8 mouse cellular contexts compared by ENCODE assay signal in genomic region chrX:94635961-94636563, GRCm38 (mm10). TPM values are rescaled to one million over a fixed set of nuclear protein-coding genes. Genes with fewer than 3 reads are reported as not detected.
DNase-seq lines count a peak whose midpoint lies in the region; ATAC-seq and TF ChIP-seq lines count a peak whose summit lies in the region.

Gspt2 (plus strand) TSS chrX:94636069.

- H3K36me3 ChIP-seq in E14TG2a.4 (ENCODE audit: insufficient read depth, low read length) = no peaks in the 10 kb centered on the region
- H3K36me3 ChIP-seq in heart, embryonic 15.5 days = no peaks in the 10 kb centered on the region
- no peaks in the 10 kb centered on the region for H3K36me3 ChIP-seq in liver, embryonic 14.5 days (replicated peaks; ENCODE audit: control insufficient read depth, insufficient read depth, low read depth)
- no peaks in the 10 kb centered on the region for H3K36me3 ChIP-seq in neural tube, embryonic 11.5 days (ENCODE audit: control insufficient read depth, insufficient read depth, low read length)

- no peak for TF ChIP-seq EP300 in liver, embryonic 14.5 days (IDR thresholded peaks at IDR 0.05; ENCODE audit: low read depth)

- no peaks in the 10 kb centered on the region for H3K9me3 ChIP-seq in E14TG2a.4 (ENCODE audit: low read length)
- no peaks in the 10 kb centered on the region for H3K9me3 ChIP-seq in heart, embryonic 15.5 days (replicated peaks)
- no peaks in the 10 kb centered on the region for H3K9me3 ChIP-seq in liver, embryonic 14.5 days (ENCODE audit: control insufficient read depth, low read length)
- no peaks in the 10 kb centered on the region for H3K9me3 ChIP-seq in neural tube, embryonic 11.5 days (ENCODE audit: control insufficient read depth, low read length)

- H3K27ac ChIP-seq in heart, embryonic 15.5 days = no peak within 1 kb of the TSS
- H3K27ac ChIP-seq in liver, embryonic 14.5 days = no peak within 1 kb of the TSS
- H3K27ac ChIP-seq in neural tube, embryonic 11.5 days (ENCODE audit: low read depth, low read length) = no peak within 1 kb of the TSS

- peak within 1 kb of the TSS; percentile 86 for H3K4me3 ChIP-seq in E14TG2a.4 (replicated peaks; ENCODE audit: low read length)
- peak within 1 kb of the TSS; percentile 69 for H3K4me3 ChIP-seq in heart, embryonic 15.5 days
- peak within 1 kb of the TSS; percentile 44 to 54 for H3K4me3 ChIP-seq in liver, embryonic 14.5 days (ENCODE audit: insufficient read depth in 1 of 2, low read depth in 2 of 2, low read length in 2 of 2)
- H3K4me3 ChIP-seq in neural tube, embryonic 11.5 days (ENCODE audit: low read depth, low read length) = peak within 1 kb of the TSS; percentile 54

- DNase-seq in brain, adult 2 months (ENCODE audit: low read depth, low spot score) = peak; percentile 92
- peak; percentile 26 for DNase-seq in fibroblast of lung, adult 2 months (ENCODE audit: low read depth)
- peak; percentile 28 for DNase-seq in kidney, postnatal 14 days
- DNase-seq in liver, embryonic 14.5 days (ENCODE audit: low read depth in 3 of 3, low spot score in 3 of 3) = peak; percentile 3 to 7 (median 4)
- DNase-seq in neural tube, embryonic 11.5 days (ENCODE audit: low spot score) = peak; percentile 68
- DNase-seq in thymus, postnatal 4 days = peak; percentile 32

- WGBS in heart, embryonic 15.5 days = 13% methylated on average over 50 of the region's 53 CpGs
- 8% methylated on average over 53 of the region's 53 CpGs for WGBS in liver, embryonic 14.5 days (ENCODE audit: insufficient replicate concordance)
- WGBS in neural tube, embryonic 11.5 days = 22% methylated on average over 49 of the region's 53 CpGs

- no peak for TF ChIP-seq CTCF in E14TG2a.4 (conservative IDR thresholded peaks at IDR 0.05; ENCODE audit: low read length)
- no peak for TF ChIP-seq CTCF in liver, embryonic 14.5 days (IDR thresholded peaks at IDR 0.05; ENCODE audit: low read depth)

- ATAC-seq in heart, embryonic 15.5 days (replicated peaks; ENCODE audit: insufficient number of reproducible peaks, insufficient read depth, low FRiP score, low read depth) = peak; percentile 74; the same call in 1 of the 2 replicates
- no peak for ATAC-seq in liver, embryonic 14.5 days (ENCODE audit: insufficient read depth)
- ATAC-seq in neural tube, embryonic 11.5 days (ENCODE audit: insufficient read depth, low FRiP score, low TSS enrichment) = peak; percentile 90

- peak within 1 kb of the TSS; percentile 61 for H3K9ac ChIP-seq in heart, embryonic 15.5 days
- no peak within 1 kb of the TSS for H3K9ac ChIP-seq in liver, embryonic 14.5 days (replicated peaks)
- H3K9ac ChIP-seq in neural tube, embryonic 11.5 days (ENCODE audit: low read length) = peak within 1 kb of the TSS; percentile 76

- no peaks in the 10 kb centered on the region for H3K27me3 ChIP-seq in E14TG2a.4 (ENCODE audit: insufficient read depth, low read length)
- no peaks in the 10 kb centered on the region for H3K27me3 ChIP-seq in heart, embryonic 15.5 days
- peaks cover 9% of the 10 kb centered on the region for H3K27me3 ChIP-seq in liver, embryonic 14.5 days (ENCODE audit: control insufficient read depth, insufficient read depth, low read length)
- no peaks in the 10 kb centered on the region for H3K27me3 ChIP-seq in neural tube, embryonic 11.5 days (ENCODE audit: control insufficient read depth, insufficient read depth, low read length)

- H3K4me2 ChIP-seq in heart, embryonic 15.5 days = peak within 1 kb of the TSS; percentile 70
- peak within 1 kb of the TSS; percentile 52 for H3K4me2 ChIP-seq in liver, embryonic 14.5 days (ENCODE audit: low read depth)
- peak within 1 kb of the TSS; percentile 46 for H3K4me2 ChIP-seq in neural tube, embryonic 11.5 days (ENCODE audit: low read depth)

- peaks cover 10% of the 10 kb centered on the region; the same call in 1 of the 2 replicates for H3K4me1 ChIP-seq in E14TG2a.4 (replicated peaks; ENCODE audit: low read depth, low read length)
- H3K4me1 ChIP-seq in heart, embryonic 15.5 days (replicated peaks) = peaks cover 3% of the 10 kb centered on the region; the same call in 1 of the 2 replicates
- H3K4me1 ChIP-seq in liver, embryonic 14.5 days (replicated peaks; ENCODE audit: control insufficient read depth in 2 of 2, insufficient read depth in 2 of 2, low read length in 1 of 2) = no peaks in the 10 kb centered on the region
- 0 out of 2 replicates have a peak, but pooled peaks cover 4% of the 10 kb centered on the region for H3K4me1 ChIP-seq in neural tube, embryonic 11.5 days (ENCODE audit: control insufficient read depth, insufficient read depth, low read length)

RNA-seq across cellular contexts. Expression of gene Gspt2, which starts in this region (rescaled TPM):
- polyA plus RNA-seq in heart, embryonic 15.5 days (2015; fragmentation: Nextera tagmentation; extraction: Ambion mirVana) = 2.7 and 2.9 TPM in 2 replicates
- 0.69 and 1.1 TPM in 2 replicates for polyA plus RNA-seq in liver, embryonic 14.5 days (2012; rRNA removed)
- 0.34 and 0.85 TPM in 2 replicates for polyA plus RNA-seq in liver, embryonic 14.5 days (2014; fragmentation: Nextera tagmentation; extraction: Ambion mirVana)
- 9.7 and 11.0 TPM in 2 replicates for polyA plus RNA-seq in neural tube, embryonic 11.5 days (2014; fragmentation: Nextera tagmentation; extraction: Ambion mirVana)

Comparison
In these comparisons a context has a peak if more than half of its experiments do, and no peak if none do; other contexts are left out.
1. DNase-seq: peak in every context shown above with its lines; median percentile 92 in brain, adult 2 months; 68 in neural tube, embryonic 11.5 days; 32 in thymus, postnatal 4 days; 28 in kidney, postnatal 14 days; 26 in fibroblast of lung, adult 2 months; 4 in liver, embryonic 14.5 days.